Mouse (Mus musculus): ENCODE results near the gene Osbpl5. TPM values are rescaled to one million over a fixed set of nuclear protein-coding genes. Genes with fewer than 3 reads are reported as not detected.

The Osbpl5 gene
- 29.9 and 32.0 TPM in 2 replicates for polyA plus RNA-seq (2015; fragmentation: Nextera tagmentation; extraction: Ambion mirVana)

GRCm38 (mm10) chr7:143756125-143757026 is at the start of gene Osbpl5:
Osbpl5 (minus strand) TSS chr7:143756985.
- Histone ChIP-seq H3K27me3 (ENCODE audit: control insufficient read depth, insufficient read depth, low read length) (peaks cover 3% of the 10 kb centered on the region), H3K4me2 (replicated peaks; ENCODE audit: low read depth) (peak within 1 kb of the TSS; percentile 68), H3K27ac (replicated peaks) (no peak within 1 kb of the TSS), H3K9me3 (ENCODE audit: control insufficient read depth, low read length) (no peaks in the 10 kb centered on the region), H3K9ac (ENCODE audit: low read length) (peak within 1 kb of the TSS; percentile 38), H3K4me1 (replicated peaks; ENCODE audit: control insufficient read depth, insufficient read depth) (no peaks in the 10 kb centered on the region), H3K4me3 (ENCODE audit: low read depth, low read length) (peak within 1 kb of the TSS; percentile 32), H3K36me3 (ENCODE audit: control insufficient read depth, insufficient read depth, low read length) (no peaks in the 10 kb centered on the region)
- ATAC-seq (ENCODE audit: low FRiP score, low TSS enrichment) (no peak), DNase-seq (ENCODE audit: low spot score) (no peak)
- no peak for TF ChIP-seq EP300 (optimal IDR thresholded peaks at IDR 0.05)
- TF ChIP-seq CTCF (IDR thresholded peaks at IDR 0.05; ENCODE audit: low read depth): no peak
- WGBS: 26% methylated on average over 22 of the region's 22 CpGs

GRCm38 (mm10) chr7:143805199-143805624 is 48.4 kb upstream of the Osbpl5 start:
- Histone ChIP-seq H3K36me3 (ENCODE audit: control insufficient read depth, insufficient read depth, low read length) (peaks cover 8% of the 10 kb centered on the region), H3K4me1 (replicated peaks; ENCODE audit: control insufficient read depth, insufficient read depth) (0 out of 2 replicates have a peak, but pooled peaks cover 2% of the 10 kb centered on the region), H3K4me3 (ENCODE audit: low read depth, low read length) (no peak overlapping the region), H3K27me3 (ENCODE audit: control insufficient read depth, insufficient read depth, low read length) (no peaks in the 10 kb centered on the region), H3K27ac (replicated peaks) (peak overlapping the region; percentile 45; the same call in 1 of the 2 replicates), H3K9ac (ENCODE audit: low read length) (no peak overlapping the region), H3K9me3 (ENCODE audit: control insufficient read depth, low read length) (no peaks in the 10 kb centered on the region), H3K4me2 (replicated peaks; ENCODE audit: low read depth) (no peak overlapping the region)
- TF ChIP-seq CTCF (IDR thresholded peaks at IDR 0.05; ENCODE audit: low read depth) (no peak), EP300 (optimal IDR thresholded peaks at IDR 0.05) (no peak)
- DNase-seq (ENCODE audit: low spot score): no peak
- 23% methylated on average over 5 of the region's 5 CpGs for WGBS
- peak; percentile 22; the same call in 1 of the 2 replicates for ATAC-seq (ENCODE audit: low FRiP score, low TSS enrichment)

GRCm38 (mm10) chr7:143801195-143802065 is 44.6 kb upstream of the Osbpl5 start:
- 0 out of 2 replicates have a peak, but pooled peaks cover 2% of the 10 kb centered on the region for H3K4me1 ChIP-seq (replicated peaks; ENCODE audit: control insufficient read depth, insufficient read depth)
- no peak overlapping the region for H3K4me3 ChIP-seq (ENCODE audit: low read depth, low read length)
- H3K27me3 ChIP-seq (ENCODE audit: control insufficient read depth, insufficient read depth, low read length): no peaks in the 10 kb centered on the region
- no peak for TF ChIP-seq CTCF (IDR thresholded peaks at IDR 0.05; ENCODE audit: low read depth)
- no peak for TF ChIP-seq EP300 (optimal IDR thresholded peaks at IDR 0.05)
- no peak overlapping the region for H3K4me2 ChIP-seq (replicated peaks; ENCODE audit: low read depth)
- no peak overlapping the region for H3K9ac ChIP-seq (ENCODE audit: low read length)
- 66% methylated on average over 8 of the region's 8 CpGs for WGBS
- 0 out of 2 replicates have a peak, but pooled peaks have one; percentile 9 for ATAC-seq (ENCODE audit: low FRiP score, low TSS enrichment)
- H3K36me3 ChIP-seq (ENCODE audit: control insufficient read depth, insufficient read depth, low read length): peaks cover 14% of the 10 kb centered on the region
- DNase-seq (ENCODE audit: low spot score): no peak
- H3K27ac ChIP-seq (replicated peaks): peak overlapping the region; percentile 79
- no peaks in the 10 kb centered on the region for H3K9me3 ChIP-seq (ENCODE audit: control insufficient read depth, low read length)

GRCm38 (mm10) chr7:143800770-143801169 is 44.0 kb upstream of the Osbpl5 start:
- WGBS: 65% methylated on average over 1 of the region's 1 CpGs
- no peak overlapping the region for H3K4me3 ChIP-seq (ENCODE audit: low read depth, low read length)
- peak; percentile 94 for ATAC-seq (ENCODE audit: low FRiP score, low TSS enrichment)
- H3K9me3 ChIP-seq (ENCODE audit: control insufficient read depth, low read length): no peaks in the 10 kb centered on the region
- H3K4me2 ChIP-seq (replicated peaks; ENCODE audit: low read depth): no peak overlapping the region
- H3K4me1 ChIP-seq (replicated peaks; ENCODE audit: control insufficient read depth, insufficient read depth): 0 out of 2 replicates have a peak, but pooled peaks cover 2% of the 10 kb centered on the region
- H3K36me3 ChIP-seq (ENCODE audit: control insufficient read depth, insufficient read depth, low read length): peaks cover 18% of the 10 kb centered on the region
- no peaks in the 10 kb centered on the region for H3K27me3 ChIP-seq (ENCODE audit: control insufficient read depth, insufficient read depth, low read length)
- peak overlapping the region; percentile 79 for H3K27ac ChIP-seq (replicated peaks)
- H3K9ac ChIP-seq (ENCODE audit: low read length): no peak overlapping the region
- no peak for TF ChIP-seq EP300 (optimal IDR thresholded peaks at IDR 0.05)
- no peak for TF ChIP-seq CTCF (IDR thresholded peaks at IDR 0.05; ENCODE audit: low read depth)
- DNase-seq (ENCODE audit: low spot score): peak; percentile 69

- H3K4me3 ChIP-seq (ENCODE audit: low read depth, low read length): no peak overlapping the region
- ATAC-seq (ENCODE audit: low FRiP score, low TSS enrichment) (no peak), DNase-seq (ENCODE audit: low spot score) (no peak)
- no peaks in the 10 kb centered on the region for H3K27me3 ChIP-seq (ENCODE audit: control insufficient read depth, insufficient read depth, low read length)
- H3K9ac ChIP-seq (ENCODE audit: low read length): no peak overlapping the region
- H3K4me1 ChIP-seq (replicated peaks; ENCODE audit: control insufficient read depth, insufficient read depth): 0 out of 2 replicates have a peak, but pooled peaks cover 2% of the 10 kb centered on the region
- H3K27ac ChIP-seq (replicated peaks): no peak overlapping the region
- TF ChIP-seq CTCF (IDR thresholded peaks at IDR 0.05; ENCODE audit: low read depth): no peak
- TF ChIP-seq EP300 (optimal IDR thresholded peaks at IDR 0.05): no peak
- H3K36me3 ChIP-seq (ENCODE audit: control insufficient read depth, insufficient read depth, low read length): peaks cover 18% of the 10 kb centered on the region
- no peaks in the 10 kb centered on the region for H3K9me3 ChIP-seq (ENCODE audit: control insufficient read depth, low read length)
- H3K4me2 ChIP-seq (replicated peaks; ENCODE audit: low read depth): no peak overlapping the region
- 73% methylated on average over 4 of the region's 4 CpGs for WGBS
Observed at GRCm38 (mm10) chr7:143798783-143799182, 42.0 kb upstream of the Osbpl5 start.

All from stomach, postnatal 0 days (tissue).